Mouse (Mus musculus) limb, embryonic 13.5 days (tissue): Measurements from ENCODE around the gene Hepacam2. TPM values are rescaled to one million over a fixed set of nuclear protein-coding genes. Genes with fewer than 3 reads are reported as not detected.
"Not testable (repeated sequence)": the region's sequence is repeated elsewhere in the genome, so short reads cannot be mapped to it uniquely, and the experiment has no call there.

Experiments used
- ATAC-seq: fragments of 200-750 bp; cut with Nextera tagmentation; 2 replicates; pipeline ENCODE4 v1.8.0; 2017; ENCODE audit warnings: low read depth, moderate number of reproducible peaks, moderate TSS enrichment; ENCODE audit not compliant: low FRiP score
- H3K27ac ChIP-seq: fragments of 300-500 bp; sonication (generic); 2 replicates; pipeline ENCODE4 v1.5.1; 2015; ENCODE audit warnings: inconsistent platforms, mild to moderate bottlenecking, moderate library complexity
- H3K27me3 ChIP-seq: fragments of 300-500 bp; sonication (generic); 2 replicates; pipeline ENCODE4 v1.6.1; 2015; ENCODE audit warnings: mild to moderate bottlenecking, inconsistent platforms
- H3K36me3 ChIP-seq: fragments of 300-500 bp; sonication (generic); 2 replicates; pipeline ENCODE4 v1.6.1; 2015; ENCODE audit warnings: inconsistent platforms, mild to moderate bottlenecking, moderate library complexity
- H3K4me1 ChIP-seq: fragments of 300-500 bp; sonication (generic); 2 replicates; pipeline ENCODE4 v1.6.1; 2015; ENCODE audit warnings: inconsistent platforms
- H3K4me2 ChIP-seq: fragments of 300-500 bp; sonication (generic); replicated peaks from 2 replicates; pipeline ENCODE4 v1.6.1; 2015; ENCODE audit warnings: inconsistent platforms, mild to moderate bottlenecking, moderate library complexity
- H3K4me3 ChIP-seq: fragments of 300-500 bp; sonication (generic); 2 replicates; pipeline ENCODE4 v1.5.1; 2015; ENCODE audit warnings: moderate library complexity, mild to moderate bottlenecking, inconsistent platforms
- H3K9ac ChIP-seq: fragments of 300-500 bp; sonication (generic); 2 replicates; pipeline ENCODE4 v1.6.1; 2015; ENCODE audit warnings: mild to moderate bottlenecking, inconsistent platforms
- H3K9me3 ChIP-seq: fragments of 300-500 bp; sonication (generic); 2 replicates; pipeline ENCODE4 v1.6.1; 2016; ENCODE audit warnings: inconsistent platforms
- WGBS: fragments of 180-500 bp; shearing (Covaris S2); methylation state at CpG from one replicate; pipeline ENCODE4 v1.1.7; 2015; 5-methylcytosine and 5-hydroxymethylcytosine counted together
- polyA plus RNA-seq: library from polyadenylated mRNA; unstranded; fragments of >200 nt; fragmentation: Nextera tagmentation; extraction: Ambion mirVana; gene quantifications from 2 replicates; pipeline ENCODE4 v1.2.1, GENCODE M21; 2015

The Hepacam2 gene
- polyA plus RNA-seq, result 0.08 and 0.15 TPM in 2 replicates

GRCm38 (mm10) chr6:3498162-3498848, at the start of gene Hepacam2, which contains the start of gene Vps50:
Gene Hepacam2 (minus strand): TSS chr6:3498298.
Gene Vps50 (plus strand): TSS chr6:3498382.
- 1% methylated on average over 28 of the region's 28 CpGs for WGBS
- peak within 1 kb of the TSS; percentile 68 for H3K4me2 ChIP-seq
- no peaks in the 10 kb centered on the region for H3K9me3 ChIP-seq
- H3K27ac ChIP-seq, result no peak within 1 kb of the TSS
- H3K4me1 ChIP-seq, result peaks cover 3% of the 10 kb centered on the region; the same call in 1 of the 2 replicates
- ATAC-seq, result peak; percentile 99
- 0 out of 2 replicates have a peak, but pooled peaks cover 2% of the 10 kb centered on the region for H3K27me3 ChIP-seq
- no peaks in the 10 kb centered on the region for H3K36me3 ChIP-seq
- peak within 1 kb of the TSS; percentile 83 for H3K4me3 ChIP-seq
- H3K9ac ChIP-seq, result peak within 1 kb of the TSS; percentile 78

DNA sequence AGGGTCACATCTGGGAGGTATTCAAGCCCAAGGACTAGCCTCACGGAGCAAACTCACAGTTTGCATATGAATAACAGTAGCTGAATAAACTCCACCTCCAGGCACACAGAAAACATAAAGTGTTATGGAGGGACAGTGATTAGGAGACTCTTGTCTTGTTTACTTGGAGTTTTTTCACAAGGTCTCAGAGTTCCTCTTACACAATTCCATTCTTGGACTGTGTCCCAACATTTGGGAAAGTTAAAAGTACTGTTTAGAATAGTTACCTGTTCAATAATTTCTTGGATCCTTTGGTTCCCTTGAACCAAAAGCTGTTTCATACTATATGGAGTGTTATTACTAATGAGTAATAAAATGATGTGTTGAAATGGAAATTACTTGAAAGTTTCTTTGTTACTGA, 46.9 kb upstream of the Hepacam2 start:
- Histone ChIP-seq H3K4me2 (no peak overlapping the region), H3K9ac (no peak overlapping the region), H3K9me3 (no peaks in the 10 kb centered on the region), H3K36me3 (peaks cover 6% of the 10 kb centered on the region), H3K27me3 (no peaks in the 10 kb centered on the region), H3K4me1 (no peaks in the 10 kb centered on the region), H3K27ac (no peak overlapping the region), H3K4me3 (no peak overlapping the region)
- 74% methylated on average over 1 of the region's 1 CpGs for WGBS
- ATAC-seq, result no peak

DNA sequence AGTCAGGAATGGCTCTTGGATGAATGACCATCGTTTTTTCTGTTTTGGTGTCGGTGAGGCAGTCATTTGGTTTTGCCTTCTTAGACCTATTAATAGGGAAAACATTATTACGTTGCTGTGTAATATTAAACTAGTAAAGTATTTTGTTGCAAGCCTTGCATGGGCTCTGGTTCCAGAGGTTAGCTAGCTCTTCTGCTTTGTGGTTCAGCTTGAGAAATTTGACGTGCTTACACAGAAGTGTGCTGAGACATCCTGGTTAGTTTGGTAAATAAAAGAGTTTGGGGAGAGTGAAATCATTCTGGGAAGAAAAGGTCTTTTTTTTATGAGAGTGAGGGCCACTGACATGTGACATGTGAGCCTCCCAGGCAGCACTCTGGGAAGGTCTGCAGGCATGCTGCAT, 45.8 kb upstream of the Hepacam2 start:
- no peak overlapping the region for H3K4me2 ChIP-seq
- 82% methylated on average over 4 of the region's 4 CpGs for WGBS
- H3K4me3 ChIP-seq, result no peak overlapping the region
- ATAC-seq, result no peak
- H3K9me3 ChIP-seq, result no peaks in the 10 kb centered on the region
- no peaks in the 10 kb centered on the region for H3K4me1 ChIP-seq
- H3K27me3 ChIP-seq, result no peaks in the 10 kb centered on the region
- no peak overlapping the region for H3K27ac ChIP-seq
- H3K9ac ChIP-seq, result no peak overlapping the region
- H3K36me3 ChIP-seq, result peaks cover 6% of the 10 kb centered on the region

DNA sequence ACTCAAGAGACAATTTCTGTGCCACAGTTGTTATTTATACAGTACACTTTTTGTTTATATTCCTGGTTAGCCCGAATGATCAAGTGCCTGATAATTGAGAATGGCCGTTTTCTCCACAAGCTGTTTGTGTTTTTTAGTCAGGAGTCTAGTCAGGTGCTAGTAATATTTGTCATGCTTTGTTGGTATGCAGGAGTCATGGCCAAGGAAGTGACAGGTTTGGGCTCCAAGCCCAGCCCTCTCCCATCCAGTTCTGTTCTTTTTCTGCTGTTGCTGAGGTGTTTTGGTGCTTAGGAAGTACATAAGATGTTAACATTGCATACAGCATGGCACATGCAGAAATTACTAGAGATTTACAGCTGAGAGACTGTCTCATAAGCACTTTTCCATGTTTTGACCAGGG, 41.4 kb upstream of the Hepacam2 start:
- no peaks in the 10 kb centered on the region for H3K27me3 ChIP-seq
- H3K9me3 ChIP-seq, result no peaks in the 10 kb centered on the region
- H3K4me2 ChIP-seq, result no peak overlapping the region
- H3K4me3 ChIP-seq, result no peak overlapping the region
- no peaks in the 10 kb centered on the region for H3K4me1 ChIP-seq
- ATAC-seq, result no peak
- 71% methylated on average over 2 of the region's 2 CpGs for WGBS
- no peak overlapping the region for H3K27ac ChIP-seq
- no peak overlapping the region for H3K9ac ChIP-seq
- H3K36me3 ChIP-seq, result peaks cover 3% of the 10 kb centered on the region; the same call in 1 of the 2 replicates

DNA sequence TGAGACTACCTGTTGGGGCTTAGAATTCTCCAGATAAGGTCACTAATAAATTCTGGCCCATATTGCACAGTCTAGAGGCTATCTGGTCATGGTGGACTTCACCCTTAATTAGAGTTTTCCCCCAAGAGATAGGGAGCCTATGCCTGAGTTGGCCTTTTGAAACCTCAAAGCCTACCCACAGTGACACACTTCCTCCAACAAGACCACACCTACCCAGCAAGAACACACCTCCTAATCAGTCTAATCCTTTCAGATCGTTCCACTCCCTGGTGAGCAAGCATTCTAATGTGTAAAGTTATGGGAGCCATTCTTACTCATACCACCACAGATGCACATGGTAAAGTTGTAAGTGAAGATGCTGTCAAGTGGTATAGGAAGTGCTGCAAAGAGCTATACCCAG, 38.0 kb upstream of the Hepacam2 start:
- no peaks in the 10 kb centered on the region for H3K4me1 ChIP-seq
- 74% methylated on average over 1 of the region's 1 CpGs for WGBS
- H3K27ac ChIP-seq, result no peak overlapping the region
- no peak overlapping the region for H3K4me2 ChIP-seq
- H3K27me3 ChIP-seq, result no peaks in the 10 kb centered on the region
- H3K36me3 ChIP-seq, result peaks cover 3% of the 10 kb centered on the region; the same call in 1 of the 2 replicates
- no peaks in the 10 kb centered on the region for H3K9me3 ChIP-seq
- H3K9ac ChIP-seq, result no peak overlapping the region
- H3K4me3 ChIP-seq, result no peak overlapping the region
- no peak for ATAC-seq

DNA sequence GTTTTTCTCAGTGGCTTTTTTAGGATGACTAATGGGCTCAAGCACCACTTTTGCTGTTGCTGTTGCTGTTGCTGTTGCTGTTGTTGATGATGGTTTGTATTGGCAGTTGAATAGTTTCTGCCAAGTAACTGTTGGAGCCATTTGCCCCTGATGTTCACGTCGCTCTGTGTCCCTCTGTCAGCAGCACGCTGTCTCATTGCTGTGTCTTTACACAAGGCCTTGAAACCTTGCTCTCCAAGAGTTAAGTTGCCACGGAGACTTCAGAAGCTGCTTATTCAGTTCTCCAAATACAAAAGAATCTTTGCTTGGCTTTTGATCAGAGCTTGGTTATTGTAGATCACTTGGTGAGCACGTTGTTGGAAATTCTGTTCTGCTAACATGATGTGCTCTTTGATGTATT, 33.3 kb upstream of the Hepacam2 start:
- no peak overlapping the region for H3K4me3 ChIP-seq
- no peak overlapping the region for H3K9ac ChIP-seq
- no peak overlapping the region for H3K4me2 ChIP-seq
- H3K27ac ChIP-seq, result no peak overlapping the region
- no peaks in the 10 kb centered on the region for H3K9me3 ChIP-seq
- 84% methylated on average over 5 of the region's 5 CpGs for WGBS
- H3K4me1 ChIP-seq, result no peaks in the 10 kb centered on the region
- H3K36me3 ChIP-seq, result peaks cover 6% of the 10 kb centered on the region; the same call in 1 of the 2 replicates
- no peak for ATAC-seq
- H3K27me3 ChIP-seq, result no peaks in the 10 kb centered on the region

DNA sequence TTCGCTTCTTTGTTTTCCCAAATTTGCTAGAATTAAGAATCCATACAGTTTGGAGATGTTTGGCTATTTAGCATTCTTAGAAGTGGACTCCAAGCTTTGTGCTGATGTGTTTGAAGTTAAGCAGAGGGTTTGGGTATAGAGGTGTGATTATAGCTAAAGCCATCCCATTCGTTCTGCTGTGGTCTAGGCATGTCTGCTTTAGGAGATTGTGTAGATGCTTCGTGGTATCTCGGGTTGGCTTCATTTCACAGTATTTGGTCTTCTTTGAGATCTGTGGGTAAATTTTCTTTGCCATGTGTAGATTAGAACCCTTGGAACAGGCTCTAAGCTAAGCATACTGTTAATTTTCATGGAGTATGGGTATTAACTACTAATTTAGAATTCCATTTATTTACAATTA, 30.1 kb upstream of the Hepacam2 start:
- no peaks in the 10 kb centered on the region for H3K4me1 ChIP-seq
- no peak overlapping the region for H3K27ac ChIP-seq
- no peak overlapping the region for H3K4me2 ChIP-seq
- no peak overlapping the region for H3K4me3 ChIP-seq
- 90% methylated on average over 4 of the region's 4 CpGs for WGBS
- H3K27me3 ChIP-seq, result no peaks in the 10 kb centered on the region
- peaks cover 3% of the 10 kb centered on the region for H3K36me3 ChIP-seq
- ATAC-seq, result no peak
- no peak overlapping the region for H3K9ac ChIP-seq
- no peaks in the 10 kb centered on the region for H3K9me3 ChIP-seq

- Histone ChIP-seq H3K4me1 (no peaks in the 10 kb centered on the region), H3K27me3 (no peaks in the 10 kb centered on the region), H3K27ac (no peak overlapping the region), H3K4me3 (no peak overlapping the region), H3K36me3 (peaks cover 4% of the 10 kb centered on the region; the same call in 1 of the 2 replicates), H3K4me2 (no peak overlapping the region), H3K9me3 (no peaks in the 10 kb centered on the region), H3K9ac (no peak overlapping the region; the same call in 1 of the 2 replicates)
- WGBS, result 22% methylated on average over 3 of the region's 3 CpGs
- no peak for ATAC-seq
Observed at GRCm38 (mm10) chr6:3512611-3513010, 14.5 kb upstream of the Hepacam2 start.

DNA sequence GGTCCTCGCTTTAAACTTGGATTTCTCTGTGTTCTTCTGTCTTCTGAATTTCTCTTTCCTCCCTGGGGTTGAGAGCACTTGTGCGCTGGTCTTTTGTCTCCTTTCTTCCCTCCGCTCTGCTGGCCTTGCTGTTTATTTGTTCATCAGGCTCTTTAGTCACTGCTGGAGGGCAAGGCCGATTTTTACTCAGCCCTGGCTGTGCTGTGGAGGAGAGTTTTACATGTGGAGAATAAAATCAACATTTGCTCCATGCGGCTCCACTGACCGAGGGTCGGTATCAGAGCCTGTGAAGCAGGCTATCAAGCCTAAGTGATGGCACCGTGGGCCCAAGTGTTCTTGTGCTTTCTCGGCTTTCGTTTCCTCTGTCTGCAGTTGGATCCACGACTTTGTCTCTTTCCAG, 13.5 kb upstream of the Hepacam2 start:
- no peaks in the 10 kb centered on the region for H3K9me3 ChIP-seq
- no peak overlapping the region for H3K4me3 ChIP-seq
- no peaks in the 10 kb centered on the region for H3K36me3 ChIP-seq
- H3K27me3 ChIP-seq, result no peaks in the 10 kb centered on the region
- no peak for ATAC-seq
- H3K4me1 ChIP-seq, result no peaks in the 10 kb centered on the region
- WGBS, result 56% methylated on average over 11 of the region's 11 CpGs
- H3K27ac ChIP-seq, result no peak overlapping the region
- H3K9ac ChIP-seq, result no peak overlapping the region
- H3K4me2 ChIP-seq, result peak overlapping the region; percentile 12; the same call in 1 of the 2 replicates

DNA sequence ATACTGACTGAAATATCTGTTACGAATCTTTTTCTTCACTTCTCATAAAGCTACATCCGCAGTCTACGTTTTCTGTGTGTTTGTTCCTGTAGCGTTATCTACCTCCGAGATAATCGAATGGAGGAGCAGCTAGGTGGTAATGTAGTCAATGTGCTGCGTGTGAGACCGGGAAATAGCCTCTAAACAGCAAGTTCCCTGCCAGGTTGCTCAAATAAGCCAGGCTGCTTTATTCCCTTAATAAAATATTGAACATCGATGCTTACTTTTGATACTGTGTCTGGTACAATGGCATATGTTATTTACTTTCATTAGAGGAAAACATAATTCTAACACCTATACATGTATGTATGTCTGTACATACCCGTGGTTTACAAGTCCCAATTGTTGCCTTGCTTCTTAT, 13.0 kb upstream of the Hepacam2 start:
- ATAC-seq, result no peak
- no peaks in the 10 kb centered on the region for H3K36me3 ChIP-seq
- H3K9ac ChIP-seq, result no peak overlapping the region
- no peak overlapping the region for H3K4me2 ChIP-seq
- H3K4me1 ChIP-seq, result no peaks in the 10 kb centered on the region
- 71% methylated on average over 10 of the region's 10 CpGs for WGBS
- H3K4me3 ChIP-seq, result no peak overlapping the region
- no peaks in the 10 kb centered on the region for H3K9me3 ChIP-seq
- no peak overlapping the region for H3K27ac ChIP-seq
- no peaks in the 10 kb centered on the region for H3K27me3 ChIP-seq

DNA sequence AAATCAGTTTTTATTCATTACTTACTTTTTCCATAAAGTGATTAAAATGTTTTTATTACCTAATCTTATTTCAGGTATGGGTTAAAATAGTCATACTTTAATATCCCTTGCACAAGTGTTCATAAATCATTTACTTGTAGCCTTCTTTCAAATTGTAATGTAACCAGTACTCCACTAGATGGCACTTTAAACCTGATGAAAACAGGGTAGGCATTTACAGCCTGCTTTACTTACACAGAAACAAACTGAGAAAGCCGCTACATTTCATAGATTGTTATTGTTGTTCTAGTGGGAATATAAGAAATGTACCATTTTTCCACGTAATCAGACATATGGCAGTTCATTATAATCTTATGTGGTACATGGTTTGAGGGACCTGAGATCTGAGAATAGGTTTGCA, 11.7 kb upstream of the Hepacam2 start:
- no peaks in the 10 kb centered on the region for H3K9me3 ChIP-seq
- 13% methylated on average over 2 of the region's 2 CpGs for WGBS
- no peak overlapping the region for H3K27ac ChIP-seq
- H3K4me1 ChIP-seq, result 0 out of 2 replicates have a peak, but pooled peaks cover 3% of the 10 kb centered on the region
- ATAC-seq, result peak; percentile 34; the same call in 1 of the 2 replicates
- H3K4me3 ChIP-seq, result no peak overlapping the region
- no peaks in the 10 kb centered on the region for H3K27me3 ChIP-seq
- H3K9ac ChIP-seq, result no peak overlapping the region
- H3K36me3 ChIP-seq, result no peaks in the 10 kb centered on the region
- no peak overlapping the region for H3K4me2 ChIP-seq

- H3K27ac ChIP-seq, H3K9me3 ChIP-seq, H3K4me3 ChIP-seq, ATAC-seq, H3K36me3 ChIP-seq, H3K4me1 ChIP-seq, H3K27me3 ChIP-seq, H3K9ac ChIP-seq, H3K4me2 ChIP-seq: not testable (repeated sequence)
- 91% methylated on average over 2 of the region's 2 CpGs for WGBS
Observed at GRCm38 (mm10) chr6:3508151-3508550, 10.1 kb upstream of the Hepacam2 start.

DNA sequence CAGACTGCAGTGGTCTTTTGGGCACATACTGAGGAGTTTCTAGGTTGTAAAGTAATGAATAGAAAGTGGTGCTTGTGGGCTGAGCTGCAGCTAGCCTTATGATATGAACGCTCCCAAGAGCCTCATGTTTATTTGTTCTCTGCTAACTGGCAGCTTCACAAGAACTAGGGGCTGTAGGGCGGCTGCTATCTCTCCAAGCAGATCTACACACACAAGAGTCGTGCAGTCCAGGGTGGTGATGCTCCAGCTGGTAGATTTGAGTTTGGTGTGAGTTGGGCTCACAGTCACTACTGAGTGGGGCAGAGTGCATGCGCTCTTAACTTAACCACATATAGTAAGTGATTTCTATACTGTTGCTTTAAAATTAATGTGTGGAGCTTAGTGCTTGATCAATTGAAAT, 9.0 kb upstream of the Hepacam2 start:
- 93% methylated on average over 4 of the region's 4 CpGs for WGBS
- H3K4me1 ChIP-seq, result 0 out of 2 replicates have a peak, but pooled peaks cover 3% of the 10 kb centered on the region
- no peak overlapping the region for H3K27ac ChIP-seq
- H3K9ac ChIP-seq, result no peak overlapping the region
- no peak overlapping the region for H3K4me2 ChIP-seq
- H3K27me3 ChIP-seq, result no peaks in the 10 kb centered on the region
- H3K9me3 ChIP-seq, result no peaks in the 10 kb centered on the region
- H3K36me3 ChIP-seq, result no peaks in the 10 kb centered on the region
- no peak for ATAC-seq
- no peak overlapping the region for H3K4me3 ChIP-seq
